Mouse (Mus musculus) ES-E14 (cell line): ENCODE measurements around the gene Tha1.

Source experiments
- HCFC1 ChIP-seq: IDR thresholded peaks from 2 replicates; pipeline ENCODE4 v1.6.1; 2012; ENCODE audit warnings: low read length, inconsistent platforms, borderline replicate concordance; ENCODE audit not compliant: insufficient read depth
- MAFK ChIP-seq: IDR thresholded peaks from 2 replicates; pipeline ENCODE4 v1.6.1; 2014; ENCODE audit warnings: mild to moderate bottlenecking, low read depth, low read length, inconsistent platforms; ENCODE audit not compliant: insufficient read depth

GRCm38 (mm10) chr11:117843434-117843833 lies 29.8 kb downstream of the Tha1 start:
- TF ChIP-seq MAFK (no peak), HCFC1 (no peak)
